Mouse (Mus musculus): ENCODE data around the gene Pitpnm1. TPM values are rescaled to one million over a fixed set of nuclear protein-coding genes. Genes with fewer than 3 reads are reported as not detected.
"Not testable (repeated sequence)": the region's sequence is repeated elsewhere in the genome, so short reads cannot be mapped to it uniquely, and the experiment has no call there.

Gene Pitpnm1
- 20.1 and 32.7 TPM in 2 replicates for total RNA-seq (2015; ENCODE audit: low replicate concordance)
- total RNA-seq (2017; ENCODE audit: low replicate concordance) = 17.0 and 19.7 TPM in 2 replicates

- ATAC-seq (replicated peaks; ENCODE audit: low FRiP score, poor library complexity, severe bottlenecking) = peak; percentile 34
Observed at GRCm38 (mm10) chr19:4099837-4100717, at the start of gene Pitpnm1. Pitpnm1 (plus strand) TSS chr19:4099998.

GRCm38 (mm10) chr19:4051016-4051415, 48.8 kb upstream of the Pitpnm1 start:
- no peak for ATAC-seq (replicated peaks; ENCODE audit: low FRiP score, poor library complexity, severe bottlenecking)

- ATAC-seq (replicated peaks; ENCODE audit: low FRiP score, poor library complexity, severe bottlenecking) = no peak
Observed at GRCm38 (mm10) chr19:4051741-4052515, 47.9 kb upstream of the Pitpnm1 start.

- no peak for ATAC-seq (replicated peaks; ENCODE audit: low FRiP score, poor library complexity, severe bottlenecking)
Observed at GRCm38 (mm10) chr19:4052516-4053030, 47.2 kb upstream of the Pitpnm1 start.

GRCm38 (mm10) chr19:4054613-4055012, 45.2 kb upstream of the Pitpnm1 start:
- ATAC-seq (replicated peaks; ENCODE audit: low FRiP score, poor library complexity, severe bottlenecking) = no peak

- no peak for ATAC-seq (replicated peaks; ENCODE audit: low FRiP score, poor library complexity, severe bottlenecking)
Observed at GRCm38 (mm10) chr19:4055216-4055946, 44.4 kb upstream of the Pitpnm1 start.

GRCm38 (mm10) chr19:4055947-4056693, 43.7 kb upstream of the Pitpnm1 start:
- no peak for ATAC-seq (replicated peaks; ENCODE audit: low FRiP score, poor library complexity, severe bottlenecking)

GRCm38 (mm10) chr19:4056727-4057126, 43.1 kb upstream of the Pitpnm1 start:
- ATAC-seq (replicated peaks; ENCODE audit: low FRiP score, poor library complexity, severe bottlenecking) = no peak

- ATAC-seq (replicated peaks; ENCODE audit: low FRiP score, poor library complexity, severe bottlenecking) = no peak
Observed at GRCm38 (mm10) chr19:4057389-4057788, 42.4 kb upstream of the Pitpnm1 start.

- no peak for ATAC-seq (replicated peaks; ENCODE audit: low FRiP score, poor library complexity, severe bottlenecking)
Observed at GRCm38 (mm10) chr19:4057962-4058361, 41.8 kb upstream of the Pitpnm1 start.

GRCm38 (mm10) chr19:4058581-4058980, 41.2 kb upstream of the Pitpnm1 start:
- ATAC-seq (replicated peaks; ENCODE audit: low FRiP score, poor library complexity, severe bottlenecking) = peak; percentile 1; the same call in 1 of the 2 replicates

- ATAC-seq (replicated peaks; ENCODE audit: low FRiP score, poor library complexity, severe bottlenecking) = peak; percentile 95
Observed at GRCm38 (mm10) chr19:4059069-4059740, 40.6 kb upstream of the Pitpnm1 start, which contains the start of gene Gstp3. Gstp3 (minus strand) TSS chr19:4059569.

- ATAC-seq (replicated peaks; ENCODE audit: low FRiP score, poor library complexity, severe bottlenecking) = not testable (repeated sequence)
Observed at GRCm38 (mm10) chr19:4060044-4060898, 39.5 kb upstream of the Pitpnm1 start.

- ATAC-seq (replicated peaks; ENCODE audit: low FRiP score, poor library complexity, severe bottlenecking) = no peak
Observed at GRCm38 (mm10) chr19:4060899-4061465, 38.8 kb upstream of the Pitpnm1 start.

GRCm38 (mm10) chr19:4063357-4063756, 36.4 kb upstream of the Pitpnm1 start:
- ATAC-seq (replicated peaks; ENCODE audit: low FRiP score, poor library complexity, severe bottlenecking) = not testable (repeated sequence)

- ATAC-seq (replicated peaks; ENCODE audit: low FRiP score, poor library complexity, severe bottlenecking) = not testable (repeated sequence)
Observed at GRCm38 (mm10) chr19:4064501-4064900, 35.3 kb upstream of the Pitpnm1 start.

GRCm38 (mm10) chr19:4066280-4066679, 33.5 kb upstream of the Pitpnm1 start:
- ATAC-seq (replicated peaks; ENCODE audit: low FRiP score, poor library complexity, severe bottlenecking) = 0 out of 2 replicates have a peak, but pooled peaks have one; percentile 55

Measured in erythroblast, adult 5-6 weeks (primary cell).